In the genomic region with DNA sequence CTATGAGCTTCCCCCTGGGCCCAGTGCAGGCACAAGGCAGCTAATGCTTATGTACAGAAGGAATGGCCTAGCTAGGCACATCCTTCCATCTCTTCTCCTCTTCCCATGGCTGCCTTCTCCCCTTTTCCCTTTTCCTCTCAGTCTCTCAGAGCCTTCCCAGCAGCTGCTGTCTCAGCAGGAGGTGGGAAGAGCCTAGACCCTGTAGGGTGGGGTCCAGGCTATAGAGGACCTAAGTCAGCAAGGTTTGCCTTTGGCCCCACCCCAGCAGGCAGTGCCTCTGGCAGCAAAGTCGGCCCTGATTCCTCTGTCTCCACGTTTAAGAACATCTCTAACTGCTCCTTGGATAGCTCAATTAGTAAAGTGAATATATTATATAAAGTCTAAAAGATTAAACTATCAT, we compare ENCODE assay signal across 12 mouse cellular contexts.
"Had no signal": no experiment of that assay in that cellular context is flagged by ENCODE, and none has a peak within 500 bp of the region (broad histone marks: within the 10 kb centered on the region; RNA-seq: fewer than 3 reads in every experiment).

No protein-coding gene starts in this region.

- H3K4me2 ChIP-seq: kidney, embryonic 15.5 days; limb, embryonic 12.5 days had no signal

- H3K9me3 ChIP-seq: kidney, embryonic 15.5 days; limb, embryonic 12.5 days had no signal

- H3K36me3 ChIP-seq: kidney, embryonic 15.5 days; limb, embryonic 12.5 days had no signal

- H3K27ac ChIP-seq: kidney, embryonic 15.5 days; limb, embryonic 12.5 days; liver, embryonic 14.5 days had no signal

- H3K4me3 ChIP-seq: kidney, embryonic 15.5 days; limb, embryonic 12.5 days had no signal

- H3K9ac ChIP-seq: kidney, embryonic 15.5 days; limb, embryonic 12.5 days; liver, embryonic 14.5 days had no signal

- ATAC-seq: intestine, embryonic 16.5 days had no signal

- DNase-seq: kidney, adult 2 months; kidney, postnatal 14 days; layer of hippocampus, postnatal 36 days; lung, adult 18-20 months; right cerebral cortex, postnatal 4 days; spleen, adult 18-20 months; thymus, adult 2 months; thymus, postnatal 25 days had no signal

- H3K27me3 ChIP-seq: limb, embryonic 12.5 days had no signal
